Mouse (Mus musculus) embryo, embryonic 9.5 days (tissue): ENCODE data around the gene Zdhhc13.

Experiments
- DNase-seq: peaks from one replicate; pipeline ENCODE4 v3.0.0-alpha.2; 2017; ENCODE audit errors: extremely low spot score

Gene Zdhhc13

GRCm38 (mm10) chr7:48788851-48789572 is at the start of gene Zdhhc13:
Gene Zdhhc13 (plus strand): TSS chr7:48789003.
- peak; percentile 91 for DNase-seq

GRCm38 (mm10) chr7:48749298-48750163 is 39.3 kb upstream of the Zdhhc13 start:
- DNase-seq, result peak; percentile 86

- DNase-seq, result no peak
These were observed 38.5 kb upstream of the Zdhhc13 start for GRCm38 (mm10) chr7:48750164-48750809.

GRCm38 (mm10) chr7:48751222-48751621 is 37.6 kb upstream of the Zdhhc13 start:
- DNase-seq, result no peak

- no peak for DNase-seq
These were observed 34.3 kb upstream of the Zdhhc13 start for GRCm38 (mm10) chr7:48754415-48754974.

GRCm38 (mm10) chr7:48755825-48756224 is 33.0 kb upstream of the Zdhhc13 start:
- DNase-seq, result no peak

GRCm38 (mm10) chr7:48756306-48756931 is 32.4 kb upstream of the Zdhhc13 start:
- DNase-seq, result no peak

GRCm38 (mm10) chr7:48758083-48758482 is 30.7 kb upstream of the Zdhhc13 start:
- DNase-seq, result no peak

- no peak for DNase-seq
These were observed 28.0 kb upstream of the Zdhhc13 start for GRCm38 (mm10) chr7:48760789-48761188.

- no peak for DNase-seq
These were observed 26.5 kb upstream of the Zdhhc13 start for GRCm38 (mm10) chr7:48762289-48762688.

GRCm38 (mm10) chr7:48762721-48763120 is 26.1 kb upstream of the Zdhhc13 start:
- DNase-seq, result no peak

- no peak for DNase-seq
These were observed 22.8 kb upstream of the Zdhhc13 start for GRCm38 (mm10) chr7:48765959-48766358.

- no peak for DNase-seq
These were observed 19.1 kb upstream of the Zdhhc13 start for GRCm38 (mm10) chr7:48769721-48770120.

GRCm38 (mm10) chr7:48772060-48772734 is 16.6 kb upstream of the Zdhhc13 start:
- no peak for DNase-seq

GRCm38 (mm10) chr7:48773333-48773732 is 15.5 kb upstream of the Zdhhc13 start:
- DNase-seq, result no peak

GRCm38 (mm10) chr7:48774633-48775032 is 14.2 kb upstream of the Zdhhc13 start:
- DNase-seq, result no peak

GRCm38 (mm10) chr7:48775436-48775835 is 13.4 kb upstream of the Zdhhc13 start:
- no peak for DNase-seq

- no peak for DNase-seq
These were observed 10.9 kb upstream of the Zdhhc13 start for GRCm38 (mm10) chr7:48777721-48778504.

GRCm38 (mm10) chr7:48779110-48779509 is 9.7 kb upstream of the Zdhhc13 start:
- no peak for DNase-seq

GRCm38 (mm10) chr7:48782432-48782831 is 6.4 kb upstream of the Zdhhc13 start:
- no peak for DNase-seq
